ENCODE assay signal across 9 mouse cellular contexts in genomic region chr5:74618573-74619059, GRCm38 (mm10).
DNase-seq lines count a peak whose midpoint lies in the region; ATAC-seq and TF ChIP-seq lines count a peak whose summit lies in the region.
"Had no signal": no experiment of that assay in that cellular context is flagged by ENCODE, and none has a peak within 500 bp of the region (broad histone marks: within the 10 kb centered on the region; RNA-seq: fewer than 3 reads in every experiment).

No protein-coding gene starts in this region.

- peak; percentile 46; the same call in 1 of the 2 replicates for TF ChIP-seq CTCF in cerebellum, adult 2 months (IDR thresholded peaks at IDR 0.05; ENCODE audit: borderline replicate concordance, insufficient read depth, low read depth, low read length)

- H3K9ac ChIP-seq in limb, embryonic 13.5 days, result no peak overlapping the region
- H3K9ac ChIP-seq: heart, embryonic 13.5 days had no signal

- H3K4me3 ChIP-seq in cerebellum, adult 2 months (replicated peaks; ENCODE audit: insufficient read depth, low read depth, low read length), result no peak overlapping the region
- H3K4me3 ChIP-seq in limb, embryonic 13.5 days, result no peak overlapping the region
- H3K4me3 ChIP-seq: heart, embryonic 13.5 days had no signal

- no peak overlapping the region for H3K4me2 ChIP-seq in limb, embryonic 13.5 days (replicated peaks)
- H3K4me2 ChIP-seq: heart, embryonic 13.5 days had no signal

- no peaks in the 10 kb centered on the region for H3K9me3 ChIP-seq in limb, embryonic 13.5 days
- H3K9me3 ChIP-seq: heart, embryonic 13.5 days had no signal

- H3K36me3 ChIP-seq in limb, embryonic 13.5 days, result no peaks in the 10 kb centered on the region
- H3K36me3 ChIP-seq: heart, embryonic 13.5 days had no signal

- DNase-seq in cerebellum, adult 2 months, result peak in 1 of 2 experiments; percentile 13
- DNase-seq in cerebellum, postnatal 4 days (ENCODE audit: low spot score in 2 of 2), result no peak
- peak; percentile 29 to 40 for DNase-seq in layer of hippocampus, postnatal 10 days (ENCODE audit: low spot score in 2 of 2)
- no peak for DNase-seq in layer of hippocampus, postnatal 36 days
- peak; percentile 13 to 64 for DNase-seq in adrenal gland, postnatal 36 days
- DNase-seq in T-cell, adult 2 months (ENCODE audit: low spot score), result no peak
- DNase-seq in urinary bladder, adult 18-20 months (ENCODE audit: low spot score in 2 of 2), result no peak

- ATAC-seq in limb, embryonic 13.5 days (ENCODE audit: low FRiP score, low read depth), result no peak

- peaks cover 1% of the 10 kb centered on the region; the same call in 1 of the 2 replicates for H3K27me3 ChIP-seq in cerebellum, adult 2 months (ENCODE audit: control insufficient read depth, insufficient read depth, low read length)
- H3K27me3 ChIP-seq in limb, embryonic 13.5 days, result no peaks in the 10 kb centered on the region

- H3K4me1 ChIP-seq in cerebellum, adult 2 months (ENCODE audit: control insufficient read depth, insufficient read depth, low read length), result no peaks in the 10 kb centered on the region
- H3K4me1 ChIP-seq in limb, embryonic 13.5 days, result peaks cover 60% of the 10 kb centered on the region

- no peak for TF ChIP-seq POLR2A in cerebellum, adult 2 months (IDR thresholded peaks at IDR 0.05; ENCODE audit: borderline replicate concordance, insufficient read depth, low read length)

- 70% methylated on average over 3 of the region's 3 CpGs for WGBS in cerebellum, adult 2 months
- 63% methylated on average over 3 of the region's 3 CpGs for WGBS in limb, embryonic 13.5 days

- no peak overlapping the region for H3K27ac ChIP-seq in cerebellum, adult 2 months (ENCODE audit: insufficient read depth, low read length)
- H3K27ac ChIP-seq in limb, embryonic 13.5 days, result 0 out of 2 replicates have a peak overlapping the region, but pooled peaks have one; percentile 69
- H3K27ac ChIP-seq: heart, embryonic 13.5 days had no signal

Comparison
In these comparisons a context has a peak if more than half of its experiments do, and no peak if none do; other contexts are left out.
1. DNase-seq: peak in layer of hippocampus, postnatal 10 days (2 of 2) and adrenal gland, postnatal 36 days (2 of 2); none in cerebellum, postnatal 4 days (0 of 2), layer of hippocampus, postnatal 36 days (0 of 2), T-cell, adult 2 months (single experiment) and urinary bladder, adult 18-20 months (0 of 2).